Mouse (Mus musculus) C2C12 (cell line): ENCODE measurements around the gene Fhl1.

Experiments used
- CTCF ChIP-seq: IDR thresholded peaks from one replicate; pipeline ENCODE4 v1.5.1; 2011; ENCODE audit not compliant: control insufficient read depth, insufficient read depth, insufficient read length
- FOSL1 ChIP-seq: IDR thresholded peaks from one replicate; pipeline ENCODE4 v1.8.0; 2011; ENCODE audit warnings: mild to moderate bottlenecking, low read length; ENCODE audit not compliant: poor library complexity, insufficient read depth, severe bottlenecking
- MAX ChIP-seq: IDR thresholded peaks from one replicate; pipeline ENCODE4 v1.6.1; 2011; ENCODE audit warnings: mild to moderate bottlenecking, control low read depth

DNA sequence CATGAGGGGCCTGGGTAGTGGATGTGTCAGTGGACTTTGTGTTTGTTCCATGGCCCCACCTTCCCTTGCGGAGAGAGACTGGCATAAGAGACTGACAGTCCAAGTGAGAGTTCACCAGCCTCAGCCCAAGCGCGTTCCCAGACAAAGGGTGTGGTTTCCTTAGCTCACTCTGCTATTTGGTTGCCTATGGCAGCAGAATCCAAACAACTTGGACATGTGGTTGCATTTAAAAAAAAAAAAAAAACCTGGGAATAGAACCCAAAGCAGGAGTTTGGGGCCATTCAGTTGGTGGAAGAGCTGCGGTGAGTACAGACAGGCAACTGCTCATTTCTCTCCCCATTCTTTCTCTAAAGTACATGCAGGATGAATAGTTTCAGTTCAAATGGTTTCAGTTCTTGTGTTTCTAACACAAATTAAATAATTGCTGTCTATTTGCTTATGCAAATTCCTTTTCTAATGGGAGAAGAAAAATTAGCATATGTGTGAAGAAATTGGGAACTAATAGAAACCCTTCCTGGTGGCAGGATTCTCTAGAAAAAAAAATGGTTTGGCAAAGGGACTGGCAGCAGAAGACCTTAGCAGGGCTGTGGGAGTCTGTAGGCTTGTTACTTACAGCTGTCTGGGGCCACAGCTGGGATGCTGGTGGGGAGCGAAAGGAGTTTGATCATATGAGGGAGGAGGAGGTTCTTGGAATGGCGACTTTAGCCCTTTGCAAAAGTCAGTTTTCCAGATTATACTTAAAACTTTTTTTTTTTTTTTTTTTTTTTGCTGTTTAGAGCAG is 54.9 kb downstream of the Fhl1 start:
- no peak for TF ChIP-seq CTCF
- no peak for TF ChIP-seq MAX
- TF ChIP-seq FOSL1, result no peak
